Mouse (Mus musculus): ENCODE measurements at regions not wholly inside any gene's neighbourhood (a gene's known extent, or its start where the extent isn't known, plus 50 kb on each side); places are given as distances from the start of the nearest gene placed in this dataset.

GRCm38 (mm10) chr2:79193851-79194250, 61.4 kb upstream of the Itga4 start:
- no peaks in the 10 kb centered on the region for H3K4me1 ChIP-seq (ENCODE audit: control insufficient read depth, insufficient read depth, low read length)
- H3K36me3 ChIP-seq (ENCODE audit: control insufficient read depth, insufficient read depth, low read length), result no peaks in the 10 kb centered on the region
- H3K27me3 ChIP-seq (ENCODE audit: control insufficient read depth, insufficient read depth, low read length), result no peaks in the 10 kb centered on the region
- H3K9me3 ChIP-seq (ENCODE audit: control insufficient read depth, low read length), result no peaks in the 10 kb centered on the region
- H3K27ac ChIP-seq (replicated peaks; ENCODE audit: low read depth, low read length), result no peak overlapping the region
- WGBS, result 80% methylated on average over 1 of the region's 1 CpGs
- no peak overlapping the region for H3K9ac ChIP-seq (replicated peaks; ENCODE audit: low read length)
- ATAC-seq (ENCODE audit: low FRiP score, low TSS enrichment) (no peak), DNase-seq (no peak)
- no peak overlapping the region for H3K4me2 ChIP-seq (ENCODE audit: low read length)
- no peak overlapping the region for H3K4me3 ChIP-seq (replicated peaks; ENCODE audit: low read depth, low read length)

GRCm38 (mm10) chr2:79201677-79202076, 53.5 kb upstream of the Itga4 start:
- no peak for ATAC-seq (ENCODE audit: low FRiP score, low TSS enrichment)
- Histone ChIP-seq H3K27me3 (ENCODE audit: control insufficient read depth, insufficient read depth, low read length) (no peaks in the 10 kb centered on the region), H3K4me3 (replicated peaks; ENCODE audit: low read depth, low read length) (no peak overlapping the region), H3K36me3 (ENCODE audit: control insufficient read depth, insufficient read depth, low read length) (no peaks in the 10 kb centered on the region), H3K9me3 (ENCODE audit: control insufficient read depth, low read length) (no peaks in the 10 kb centered on the region), H3K4me1 (ENCODE audit: control insufficient read depth, insufficient read depth, low read length) (no peaks in the 10 kb centered on the region), H3K9ac (replicated peaks; ENCODE audit: low read length) (no peak overlapping the region), H3K27ac (replicated peaks; ENCODE audit: low read depth, low read length) (no peak overlapping the region), H3K4me2 (ENCODE audit: low read length) (no peak overlapping the region)
- WGBS, result 80% methylated on average over 6 of the region's 6 CpGs
- DNase-seq, result no peak

Data from midbrain, embryonic 14.5 days (tissue).